Mouse (Mus musculus) fibroblast of lung, adult 2 months (primary cell): ENCODE data around the gene Cacna1a.

ENCODE experiments used
- DNase-seq: peaks from one replicate; pipeline ENCODE4 v3.0.0-alpha.2; 2011; ENCODE audit warnings: low read depth

The Cacna1a gene

DNA sequence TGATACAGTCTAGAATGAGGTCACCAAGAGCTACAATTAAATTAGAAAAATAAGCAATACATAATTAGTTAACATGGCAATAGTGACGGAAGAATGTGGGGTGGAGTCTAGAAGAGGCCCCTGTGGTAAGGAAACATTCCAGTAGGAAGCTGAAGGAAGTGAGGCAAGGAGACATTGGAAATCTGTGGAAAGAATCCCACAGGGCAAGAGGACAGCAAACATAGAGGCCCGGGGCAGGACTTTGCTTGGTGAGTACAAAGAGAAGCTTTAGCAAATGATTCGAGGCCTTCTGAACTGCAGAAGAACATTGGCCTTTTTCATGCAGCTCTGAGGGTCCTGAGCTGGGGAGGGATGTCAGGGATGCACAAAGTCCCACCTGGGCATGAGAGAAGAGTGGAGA, at the start of gene Cacna1a:
TSS of gene Cacna1a (plus strand) at position 166 of the 400 bp plus-strand sequence.
- no peak for DNase-seq

DNA sequence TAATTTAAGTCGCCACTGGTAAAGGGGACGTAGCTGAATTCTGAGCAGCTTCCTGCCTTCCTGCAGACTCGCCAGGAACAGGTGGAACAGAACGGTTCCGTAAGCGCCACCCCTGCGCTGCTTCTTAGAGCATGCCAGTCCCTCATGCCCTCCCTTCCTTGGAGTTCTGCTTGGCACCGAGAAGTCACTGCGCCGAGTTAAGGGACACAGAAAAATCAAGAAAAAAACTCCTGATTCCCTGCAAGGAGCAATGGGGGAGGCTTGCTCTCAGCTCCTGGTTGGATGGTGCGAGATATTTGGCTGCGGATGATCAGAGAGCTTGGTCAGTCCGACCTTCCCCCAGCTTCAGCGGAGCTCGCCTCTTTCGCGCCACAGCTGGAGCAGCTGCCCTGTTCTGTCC, 49.7 kb upstream of the Cacna1a start:
- no peak for DNase-seq

DNA sequence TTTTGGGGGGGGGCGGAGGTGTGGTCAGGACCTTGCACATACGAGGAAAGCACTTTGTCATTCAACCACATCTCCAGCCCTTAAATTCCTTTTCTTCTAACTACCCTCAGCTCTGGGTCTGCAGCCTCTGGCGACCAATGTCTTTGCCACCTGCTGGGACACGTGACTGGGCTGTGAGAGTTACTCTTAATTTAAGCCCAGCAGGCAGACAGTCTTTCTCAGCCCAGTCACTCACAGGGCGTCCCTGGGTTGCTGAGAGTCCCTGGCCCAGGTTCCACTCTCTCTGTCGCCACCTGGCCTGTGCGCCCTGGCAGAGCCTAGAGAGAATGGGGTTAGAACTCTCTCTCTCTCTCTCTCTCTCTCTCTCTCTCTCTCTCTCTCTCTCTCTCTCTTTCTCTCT, 48.9 kb upstream of the Cacna1a start:
- DNase-seq = no peak

DNA sequence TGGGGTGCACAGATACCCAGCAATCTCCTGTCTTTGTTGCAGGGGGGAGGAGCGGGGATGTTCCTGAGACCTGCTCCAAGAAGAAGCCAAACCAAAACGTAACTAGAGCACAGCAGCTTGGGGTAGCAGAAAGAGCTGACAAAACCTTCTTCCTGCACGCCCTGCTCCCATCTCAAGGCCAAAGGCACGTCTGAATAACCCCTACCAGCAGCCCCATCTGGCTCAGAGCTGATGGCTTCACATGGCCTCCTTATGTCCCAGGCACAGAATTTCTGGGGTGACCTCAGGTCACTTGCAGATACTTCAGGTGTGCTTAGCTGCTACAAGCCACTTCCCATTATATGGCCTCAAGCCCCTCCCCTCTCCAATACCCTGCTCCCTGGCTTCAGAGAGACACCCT, 48.4 kb upstream of the Cacna1a start:
- DNase-seq = no peak

DNA sequence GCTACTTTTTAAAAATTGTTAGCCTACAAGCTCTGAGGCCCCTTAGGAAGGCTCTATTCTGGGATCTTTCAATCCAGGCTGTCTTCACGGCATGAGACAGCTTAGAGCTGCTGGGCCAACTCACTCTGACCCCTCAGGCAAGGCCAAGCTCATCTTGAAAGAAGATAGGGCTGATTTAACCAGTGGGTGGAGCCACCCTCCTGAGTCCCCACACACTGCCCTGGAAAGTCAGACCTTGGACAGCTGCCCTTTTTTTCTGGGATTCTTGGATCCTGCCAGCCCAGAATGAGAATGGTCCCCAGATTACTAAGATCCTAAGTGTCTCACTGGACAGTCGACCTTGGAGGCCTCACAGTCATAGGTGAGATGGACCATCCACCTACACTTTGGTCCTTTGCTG, 47.6 kb upstream of the Cacna1a start:
- no peak for DNase-seq

DNA sequence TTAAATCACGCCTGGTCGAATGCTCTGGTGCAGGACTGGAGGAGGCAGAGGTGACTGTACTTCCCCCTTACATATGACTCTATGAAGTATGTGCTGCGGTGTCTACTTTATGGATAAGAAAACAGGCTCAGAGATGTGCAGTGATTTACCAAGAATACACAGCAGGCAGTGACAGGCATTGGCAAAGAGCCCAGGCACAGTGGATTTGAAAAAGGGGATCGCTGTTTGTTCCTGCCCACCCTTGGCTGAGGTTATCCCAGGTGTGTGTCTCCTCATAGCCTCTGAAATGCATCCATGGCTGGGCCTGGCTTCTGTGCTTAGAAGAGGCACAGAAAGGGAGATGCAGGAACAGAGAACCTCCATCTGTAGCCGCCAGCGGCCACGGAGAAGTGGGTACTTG, 42.7 kb upstream of the Cacna1a start:
- no peak for DNase-seq

- DNase-seq = no peak
These were observed 41.8 kb upstream of the Cacna1a start for GRCm38 (mm10) chr8:84346421-84346820.

DNA sequence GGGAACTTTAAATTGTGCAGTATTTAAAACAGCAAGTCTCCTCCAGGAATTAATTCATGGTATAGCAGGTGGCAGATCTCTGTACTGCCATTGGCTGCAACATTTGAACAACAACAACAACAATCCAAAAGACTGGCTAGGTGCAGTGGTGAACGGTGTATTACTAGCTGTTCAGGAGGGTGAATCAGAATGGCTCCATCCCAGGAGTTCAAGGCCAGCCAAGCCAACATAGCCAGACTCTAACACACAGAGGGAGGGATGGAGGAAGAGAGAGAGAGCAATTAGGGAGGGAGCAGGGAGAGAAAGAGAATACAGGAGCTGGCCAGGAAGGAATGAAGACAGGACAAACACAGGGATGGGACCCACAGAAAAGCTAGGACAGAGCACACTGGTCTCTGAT, 38.7 kb upstream of the Cacna1a start:
- no peak for DNase-seq

- DNase-seq = no peak
These were observed 37.3 kb upstream of the Cacna1a start for GRCm38 (mm10) chr8:84350960-84351359.

DNA sequence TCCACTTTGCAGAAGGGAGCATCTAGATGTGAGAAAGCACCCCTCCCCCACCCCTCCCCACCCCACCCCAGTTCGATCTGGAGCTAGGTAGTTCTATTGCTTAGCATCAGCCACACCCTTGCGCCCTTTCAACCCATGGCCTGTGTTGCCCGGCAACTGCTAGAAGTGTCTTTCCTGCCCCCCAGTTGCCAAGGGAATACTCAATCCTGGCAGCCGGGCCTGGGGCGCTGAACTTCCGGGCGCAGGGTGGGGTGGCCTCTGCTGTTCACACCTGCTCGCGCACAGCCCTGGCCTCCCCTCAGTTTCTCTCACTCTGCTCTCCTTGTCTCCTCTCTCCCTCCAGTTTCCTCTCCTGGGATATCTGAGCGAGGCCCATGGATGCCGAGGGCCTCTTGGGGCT, 31.8 kb upstream of the Cacna1a start:
- DNase-seq = no peak

- peak; percentile 29 for DNase-seq
These were observed 30.4 kb upstream of the Cacna1a start for GRCm38 (mm10) chr8:84357631-84358371.

- DNase-seq = no peak
These were observed 24.7 kb upstream of the Cacna1a start for GRCm38 (mm10) chr8:84363428-84364134.

- no peak for DNase-seq
These were observed 23.0 kb upstream of the Cacna1a start for GRCm38 (mm10) chr8:84365197-84365596.

DNA sequence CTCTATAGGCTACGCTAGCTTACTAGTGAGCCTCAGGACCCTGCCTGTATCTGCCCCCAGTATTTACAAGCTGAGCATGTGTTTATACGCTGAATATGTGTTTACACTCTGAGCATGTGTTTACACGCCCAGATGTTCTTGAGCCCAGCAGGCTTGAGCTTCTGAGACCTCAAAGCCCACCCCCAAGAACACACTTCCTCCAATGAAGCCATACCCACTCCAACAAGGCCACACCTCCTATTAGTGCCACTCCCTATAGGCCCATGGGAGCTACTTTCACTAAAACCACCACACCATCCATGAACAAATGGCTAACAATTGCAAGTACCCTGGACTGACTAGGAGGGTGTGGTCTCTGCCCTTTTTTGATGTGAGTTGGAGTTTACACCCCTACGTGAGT, 17.3 kb upstream of the Cacna1a start:
- no peak for DNase-seq

DNA sequence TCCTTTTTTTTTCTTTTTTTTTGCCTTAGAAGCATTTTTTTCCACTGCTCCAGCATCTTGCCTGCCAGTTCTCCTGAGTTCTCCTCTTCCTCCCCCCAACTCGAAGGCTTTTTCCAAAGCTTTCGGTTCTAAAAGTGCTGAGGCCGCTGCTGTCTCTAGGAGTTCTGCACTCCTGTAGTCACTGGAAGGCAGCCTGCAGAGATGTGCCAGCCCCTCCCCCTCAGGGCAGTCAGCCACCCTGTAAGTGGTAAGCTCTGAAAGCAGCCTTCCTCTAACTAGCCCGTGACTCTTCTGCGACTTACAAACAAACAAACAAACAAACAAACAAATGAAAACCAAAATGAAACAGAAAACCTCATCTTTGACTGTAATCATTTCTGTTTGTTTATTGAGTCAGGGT, 13.2 kb upstream of the Cacna1a start:
- DNase-seq = no peak

- no peak for DNase-seq
These were observed 12.4 kb upstream of the Cacna1a start for GRCm38 (mm10) chr8:84375803-84376202.

DNA sequence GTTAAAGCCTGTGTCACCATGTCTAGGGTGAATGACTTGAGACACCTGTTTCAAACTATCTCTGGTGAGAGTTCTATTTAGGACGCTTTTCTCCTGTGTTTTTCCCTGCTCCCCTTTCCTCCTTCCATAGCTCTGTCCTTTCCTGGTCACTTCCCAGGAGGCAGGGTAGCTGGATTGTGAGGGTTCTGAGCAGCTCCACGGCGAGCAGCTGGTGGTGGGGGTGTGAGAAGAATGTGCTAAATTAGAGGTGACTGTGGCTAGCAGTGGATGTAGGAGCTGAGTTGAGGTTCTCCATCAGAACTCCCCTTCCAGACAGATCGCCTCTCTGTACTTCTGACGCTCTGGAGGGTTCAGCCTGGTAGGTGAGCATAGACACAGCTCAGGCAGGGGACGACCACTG, 11.7 kb upstream of the Cacna1a start:
- no peak for DNase-seq

- peak; percentile 23 for DNase-seq
These were observed 6.6 kb upstream of the Cacna1a start for GRCm38 (mm10) chr8:84381676-84382075.

DNA sequence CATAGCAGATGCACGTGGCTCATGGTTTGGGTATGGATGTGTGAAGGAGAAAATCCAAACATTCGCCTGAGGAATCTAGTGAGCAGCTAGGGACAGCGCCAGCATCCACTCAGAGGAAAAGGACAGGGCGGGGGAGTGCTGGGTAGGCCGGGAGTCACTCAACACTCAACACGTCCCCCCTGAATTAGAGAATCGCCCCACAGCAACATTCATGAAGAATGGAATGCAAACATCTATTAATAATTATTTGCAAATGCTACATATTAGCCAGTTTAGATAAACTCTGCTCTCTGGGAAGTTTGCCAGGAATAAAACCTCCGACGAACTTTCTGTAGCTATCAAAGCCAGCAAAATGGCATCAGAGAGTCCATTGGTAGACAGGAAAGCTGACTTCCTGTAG, 533 bp downstream of the Cacna1a start:
- no peak for DNase-seq

GRCm38 (mm10) chr8:84389173-84389572, 933 bp downstream of the Cacna1a start:
- no peak for DNase-seq

DNA sequence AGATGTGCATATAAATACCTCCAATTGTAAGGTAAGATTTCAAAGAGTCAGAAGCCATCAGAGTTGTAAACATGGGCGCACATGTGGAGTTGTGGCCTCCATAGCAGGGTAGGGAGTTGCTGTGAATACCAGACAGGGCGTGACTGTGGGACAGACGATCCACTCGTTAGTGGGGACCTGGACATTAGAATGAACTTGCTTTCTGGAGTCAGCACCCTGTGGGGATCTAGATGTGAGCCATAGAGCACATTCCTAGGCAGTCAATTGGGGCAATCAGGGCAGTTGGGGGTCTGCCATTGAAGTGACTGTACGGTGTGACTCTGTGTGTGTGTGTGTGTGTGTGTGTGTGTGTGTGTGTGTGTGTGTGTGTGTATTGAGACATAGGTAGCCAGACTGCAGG, 3.4 kb downstream of the Cacna1a start:
- no peak for DNase-seq

- DNase-seq = no peak
These were observed 7.7 kb downstream of the Cacna1a start for GRCm38 (mm10) chr8:84395751-84396457.
